Mouse (Mus musculus): ENCODE measurements around the gene Dhx58.

- no peak for TF ChIP-seq CTCF (IDR thresholded peaks at IDR 0.05; ENCODE audit: low read depth, low read length)
- no peak for TF ChIP-seq POLR2A (IDR thresholded peaks at IDR 0.05; ENCODE audit: extremely low read depth, insufficient read depth, low read length)
These were observed 18.7 kb downstream of the Dhx58 start for GRCm38 (mm10) chr11:100685371-100685770.
